Mouse (Mus musculus): Measurements from ENCODE around the gene Hnrnpd.

DNA sequence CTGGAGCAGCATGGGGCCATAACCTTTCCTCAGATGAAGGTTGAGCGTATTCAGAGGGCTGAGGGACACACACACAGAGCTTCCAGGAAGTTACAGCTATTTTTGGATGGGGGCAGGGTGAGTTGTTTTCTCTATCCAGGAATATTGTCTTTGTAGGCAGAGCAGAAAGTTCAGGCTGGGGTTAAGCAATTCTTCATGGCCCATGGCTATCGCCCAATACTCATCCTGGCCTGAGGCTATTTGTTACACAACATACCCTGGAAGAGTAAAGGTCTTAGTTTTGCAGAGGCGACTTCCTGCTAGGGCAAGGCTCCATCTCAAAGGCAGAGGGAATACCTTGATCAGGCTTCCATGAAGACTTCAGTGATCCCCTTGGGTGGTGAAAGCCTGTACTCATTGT lies 15.4 kb upstream of the Hnrnpd start:
- TF ChIP-seq CTCF (IDR thresholded peaks at IDR 0.05; ENCODE audit: low read depth), result no peak
- no peak for TF ChIP-seq EP300 (IDR thresholded peaks at IDR 0.05; ENCODE audit: low read depth)

Data from heart, postnatal 0 days (tissue).